Mouse (Mus musculus) spleen, adult 2 months (tissue): ENCODE measurements around the gene Gm12184.

ENCODE experiments used
- CTCF ChIP-seq: fragments of 200-500 bp; IDR thresholded peaks from 2 replicates; pipeline ENCODE4 v1.5.1; 2011; ENCODE audit warnings: mild to moderate bottlenecking, inconsistent platforms; ENCODE audit not compliant: insufficient read depth, insufficient read length, insufficient replicate concordance; ENCODE audit errors: extremely low read depth
- POLR2A ChIP-seq: fragments of 200-500 bp; IDR thresholded peaks from 2 replicates; pipeline ENCODE4 v1.6.1; 2011; ENCODE audit warnings: low read depth, low read length, inconsistent platforms

DNA sequence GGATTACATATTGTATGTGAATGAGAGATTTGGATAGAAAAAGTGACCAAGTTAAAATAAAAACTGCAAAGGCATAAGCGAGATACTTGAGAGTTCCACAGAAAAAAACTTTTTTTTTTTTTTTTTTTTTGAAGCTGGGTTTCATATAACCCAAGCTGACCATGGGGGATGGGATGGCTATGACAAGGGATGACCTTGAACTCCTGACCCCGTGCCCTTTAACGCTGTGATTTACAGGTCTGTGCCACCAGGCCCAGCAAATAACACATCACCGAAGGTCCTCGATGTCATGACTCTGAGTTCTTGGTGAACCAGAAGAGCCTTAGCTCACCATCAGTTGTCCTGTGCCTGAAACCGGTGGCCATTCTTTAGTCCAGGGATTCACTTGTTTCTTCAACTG is 9.5 kb upstream of the Gm12184 start:
- TF ChIP-seq POLR2A (no peak), CTCF (no peak)
